Mouse (Mus musculus) CH12F3 (cell line): Measurements from ENCODE around the gene Olfr95.
"Not testable (repeated sequence)": the region's sequence is repeated elsewhere in the genome, so short reads cannot be mapped to it uniquely, and the experiment has no call there.

Experiments used
- in situ Hi-C: fragments of 300-500 bp; cut with MboI; formaldehyde crosslinking; loops from 2 replicates; pipeline ENCODE4 v1.14.3; 2020; ENCODE audit warnings: low sequenced_read_pairs

Olfr95 gene

GRCm38 (mm10) chr17:37213018-37213417 lies at the start of gene Olfr95:
Gene Olfr95 (minus strand): TSS chr17:37213118.
- in situ Hi-C loops: loop anchor here (25.0 kb wide), 1 partner anchor 301 kb away; no protein-coding TSS in a partner anchor

- in situ Hi-C loops: no loop called here
These were observed 37.6 kb upstream of the Olfr95 start for GRCm38 (mm10) chr17:37250544-37250943.

GRCm38 (mm10) chr17:37249460-37249859 lies 36.5 kb upstream of the Olfr95 start:
- in situ Hi-C loops: no loop called here

- in situ Hi-C loops: no loop called here
These were observed 33.8 kb upstream of the Olfr95 start for GRCm38 (mm10) chr17:37246715-37247114.

GRCm38 (mm10) chr17:37242198-37242597 lies 29.3 kb upstream of the Olfr95 start:
- in situ Hi-C loops: no loop called here

- in situ Hi-C loops: not testable (repeated sequence)
These were observed 24.3 kb upstream of the Olfr95 start, which contains the start of gene Olfr97 for GRCm38 (mm10) chr17:37237230-37237629. Gene Olfr97 (minus strand): TSS chr17:37237330.

- in situ Hi-C loops: loop anchor here (25.0 kb wide), 1 partner anchor 310 kb away; no protein-coding TSS in a partner anchor
These were observed 9.0 kb upstream of the Olfr95 start for GRCm38 (mm10) chr17:37221879-37222278.

GRCm38 (mm10) chr17:37219846-37220245 lies 6.9 kb upstream of the Olfr95 start, which contains the start of gene Olfr96:
Gene Olfr96 (plus strand): TSS chr17:37220146.
- in situ Hi-C loops: loop anchor here (25.0 kb wide), 1 partner anchor 308 kb away; no protein-coding TSS in a partner anchor

GRCm38 (mm10) chr17:37218486-37218885 lies 5.6 kb upstream of the Olfr95 start:
- in situ Hi-C loops: loop anchor here (25.0 kb wide), 1 partner anchor 306 kb away; no protein-coding TSS in a partner anchor

- in situ Hi-C loops: loop anchor here (25.0 kb wide), 1 partner anchor 299 kb away; no protein-coding TSS in a partner anchor
These were observed 1.8 kb downstream of the Olfr95 start for GRCm38 (mm10) chr17:37210884-37211768.

GRCm38 (mm10) chr17:37203917-37204236 lies 9.0 kb downstream of the Olfr95 start:
- in situ Hi-C loops: loop anchor here (10.0 to 25.0 kb wide), 2 partner anchors 129 to 292 kb away; no protein-coding TSS in a partner anchor

- in situ Hi-C loops: loop anchor here (10.0 to 25.0 kb wide), 2 partner anchors 129 to 291 kb away; no protein-coding TSS in a partner anchor
These were observed 9.6 kb downstream of the Olfr95 start for GRCm38 (mm10) chr17:37203206-37203916.

GRCm38 (mm10) chr17:37200894-37201293 lies 12.0 kb downstream of the Olfr95 start, which contains the start of gene Olfr94:
Gene Olfr94 (minus strand): TSS chr17:37200994.
- in situ Hi-C loops: loop anchor here (10.0 to 25.0 kb wide), 2 partner anchors 126 to 289 kb away; no protein-coding TSS in a partner anchor

GRCm38 (mm10) chr17:37196845-37197724 lies 15.8 kb downstream of the Olfr95 start:
- in situ Hi-C loops: no loop called here

GRCm38 (mm10) chr17:37194782-37195181 lies 18.1 kb downstream of the Olfr95 start:
- in situ Hi-C loops: no loop called here

- in situ Hi-C loops: no loop called here
These were observed 19.3 kb downstream of the Olfr95 start, which contains the start of gene Ubd for GRCm38 (mm10) chr17:37193656-37194055. Gene Ubd (plus strand): TSS chr17:37193892.

GRCm38 (mm10) chr17:37193032-37193431 lies 19.9 kb downstream of the Olfr95 start:
- in situ Hi-C loops: no loop called here

GRCm38 (mm10) chr17:37190711-37191110 lies 22.2 kb downstream of the Olfr95 start:
- in situ Hi-C loops: no loop called here

GRCm38 (mm10) chr17:37185474-37185873 lies 27.4 kb downstream of the Olfr95 start:
- in situ Hi-C loops: no loop called here

- in situ Hi-C loops: no loop called here
These were observed 51.5 kb downstream of the Olfr95 start, which contains the start of gene Olfr93 for GRCm38 (mm10) chr17:37161394-37161793. Gene Olfr93 (minus strand): TSS chr17:37161494.
